Mouse (Mus musculus): ENCODE results near the gene Rac2. TPM values are rescaled to one million over a fixed set of nuclear protein-coding genes. Genes with fewer than 3 reads are reported as not detected.

Gene Rac2
- polyA plus RNA-seq, 1 experiment from 2014 or later = 7.0 TPM

GRCm38 (mm10) chr15:78535723-78536421, 36.7 kb downstream of the Rac2 start:
- Histone ChIP-seq H3K4me2 (ENCODE audit: low read length) (no peak overlapping the region), H3K36me3 (ENCODE audit: control insufficient read depth, insufficient read depth, low read length) (no peaks in the 10 kb centered on the region)
- ATAC-seq (ENCODE audit: low FRiP score, low TSS enrichment) = no peak

GRCm38 (mm10) chr15:78533346-78533835, 39.2 kb downstream of the Rac2 start:
- DNase-seq = no peak
- Histone ChIP-seq H3K27me3 (ENCODE audit: control insufficient read depth, insufficient read depth, low read length) (no peaks in the 10 kb centered on the region), H3K9ac (replicated peaks; ENCODE audit: low read length) (no peak overlapping the region), H3K9me3 (ENCODE audit: control insufficient read depth, low read length) (no peaks in the 10 kb centered on the region), H3K4me3 (replicated peaks; ENCODE audit: low read depth, low read length) (no peak overlapping the region), H3K4me2 (ENCODE audit: low read length) (no peak overlapping the region), H3K4me1 (ENCODE audit: control insufficient read depth, insufficient read depth, low read length) (peaks cover 28% of the 10 kb centered on the region), H3K36me3 (ENCODE audit: control insufficient read depth, insufficient read depth, low read length) (no peaks in the 10 kb centered on the region), H3K27ac (replicated peaks; ENCODE audit: low read depth, low read length) (no peak overlapping the region)
- no peak for ATAC-seq (ENCODE audit: low FRiP score, low TSS enrichment)
- 80% methylated on average over 10 of the region's 10 CpGs for WGBS

More at GRCm38 (mm10) chr15:78535723-78536421, 36.7 kb downstream of the Rac2 start:
- H3K4me1 ChIP-seq (ENCODE audit: control insufficient read depth, insufficient read depth, low read length) = peaks cover 17% of the 10 kb centered on the region; the same call in 1 of the 2 replicates
- peak; percentile 66 for DNase-seq
- WGBS = 32% methylated on average over 10 of the region's 10 CpGs
- H3K27ac ChIP-seq (replicated peaks; ENCODE audit: low read depth, low read length) = peak overlapping the region; percentile 57
- H3K27me3 ChIP-seq (ENCODE audit: control insufficient read depth, insufficient read depth, low read length) = no peaks in the 10 kb centered on the region
- no peak overlapping the region for H3K4me3 ChIP-seq (replicated peaks; ENCODE audit: low read depth, low read length)
- 0 out of 2 replicates have a peak overlapping the region, but pooled peaks have one; percentile 16 for H3K9ac ChIP-seq (replicated peaks; ENCODE audit: low read length)
- H3K9me3 ChIP-seq (ENCODE audit: control insufficient read depth, low read length) = no peaks in the 10 kb centered on the region

- ATAC-seq (ENCODE audit: low FRiP score, low TSS enrichment) (no peak), DNase-seq (no peak)
- H3K9me3 ChIP-seq (ENCODE audit: control insufficient read depth, low read length) = no peaks in the 10 kb centered on the region
- H3K27me3 ChIP-seq (ENCODE audit: control insufficient read depth, insufficient read depth, low read length) = no peaks in the 10 kb centered on the region
- no peaks in the 10 kb centered on the region for H3K36me3 ChIP-seq (ENCODE audit: control insufficient read depth, insufficient read depth, low read length)
- H3K9ac ChIP-seq (replicated peaks; ENCODE audit: low read length) = no peak overlapping the region; the same call in 1 of the 2 replicates
- 72% methylated on average over 10 of the region's 10 CpGs for WGBS
- H3K4me2 ChIP-seq (ENCODE audit: low read length) = no peak overlapping the region
- 0 out of 2 replicates have a peak overlapping the region, but pooled peaks have one; percentile 37 for H3K27ac ChIP-seq (replicated peaks; ENCODE audit: low read depth, low read length)
- peaks cover 28% of the 10 kb centered on the region for H3K4me1 ChIP-seq (ENCODE audit: control insufficient read depth, insufficient read depth, low read length)
- H3K4me3 ChIP-seq (replicated peaks; ENCODE audit: low read depth, low read length) = no peak overlapping the region
Measured at GRCm38 (mm10) chr15:78532566-78533345, 39.8 kb downstream of the Rac2 start.

GRCm38 (mm10) chr15:78531901-78532469, 40.6 kb downstream of the Rac2 start:
- Histone ChIP-seq H3K27me3 (ENCODE audit: control insufficient read depth, insufficient read depth, low read length) (no peaks in the 10 kb centered on the region), H3K36me3 (ENCODE audit: control insufficient read depth, insufficient read depth, low read length) (no peaks in the 10 kb centered on the region), H3K9me3 (ENCODE audit: control insufficient read depth, low read length) (no peaks in the 10 kb centered on the region), H3K4me3 (replicated peaks; ENCODE audit: low read depth, low read length) (peak overlapping the region; percentile 28), H3K4me2 (ENCODE audit: low read length) (peak overlapping the region; percentile 61), H3K4me1 (ENCODE audit: control insufficient read depth, insufficient read depth, low read length) (peaks cover 28% of the 10 kb centered on the region), H3K9ac (replicated peaks; ENCODE audit: low read length) (peak overlapping the region; percentile 61; the same call in 1 of the 2 replicates), H3K27ac (replicated peaks; ENCODE audit: low read depth, low read length) (peak overlapping the region; percentile 82)
- WGBS = 1% methylated on average over 25 of the region's 25 CpGs
- ATAC-seq (ENCODE audit: low FRiP score, low TSS enrichment) = peak; percentile 76
- DNase-seq = peak; percentile 99

- H3K4me1 ChIP-seq (ENCODE audit: control insufficient read depth, insufficient read depth, low read length) = peaks cover 28% of the 10 kb centered on the region
- no peaks in the 10 kb centered on the region for H3K27me3 ChIP-seq (ENCODE audit: control insufficient read depth, insufficient read depth, low read length)
- peak overlapping the region; percentile 82; the same call in 1 of the 2 replicates for H3K27ac ChIP-seq (replicated peaks; ENCODE audit: low read depth, low read length)
- H3K36me3 ChIP-seq (ENCODE audit: control insufficient read depth, insufficient read depth, low read length) = no peaks in the 10 kb centered on the region
- H3K4me2 ChIP-seq (ENCODE audit: low read length) = peak overlapping the region; percentile 61
- ATAC-seq (ENCODE audit: low FRiP score, low TSS enrichment) (no peak), DNase-seq (no peak)
- peak overlapping the region; percentile 61; the same call in 1 of the 2 replicates for H3K9ac ChIP-seq (replicated peaks; ENCODE audit: low read length)
- peak overlapping the region; percentile 28 for H3K4me3 ChIP-seq (replicated peaks; ENCODE audit: low read depth, low read length)
- WGBS = 73% methylated on average over 4 of the region's 4 CpGs
- H3K9me3 ChIP-seq (ENCODE audit: control insufficient read depth, low read length) = no peaks in the 10 kb centered on the region
Measured at GRCm38 (mm10) chr15:78531451-78531720, 41.2 kb downstream of the Rac2 start.

GRCm38 (mm10) chr15:78530671-78531450, 41.7 kb downstream of the Rac2 start, which contains the start of gene C1qtnf6:
Gene C1qtnf6, minus strand, starts transcription at chr15:78531416.
- no peak for DNase-seq
- Histone ChIP-seq H3K36me3 (ENCODE audit: control insufficient read depth, insufficient read depth, low read length) (no peaks in the 10 kb centered on the region), H3K9me3 (ENCODE audit: control insufficient read depth, low read length) (no peaks in the 10 kb centered on the region), H3K4me1 (ENCODE audit: control insufficient read depth, insufficient read depth, low read length) (peaks cover 24% of the 10 kb centered on the region), H3K27ac (replicated peaks; ENCODE audit: low read depth, low read length) (peak within 1 kb of the TSS; percentile 82), H3K9ac (replicated peaks; ENCODE audit: low read length) (peak within 1 kb of the TSS; percentile 61; the same call in 1 of the 2 replicates), H3K4me2 (ENCODE audit: low read length) (peak within 1 kb of the TSS; percentile 61), H3K4me3 (replicated peaks; ENCODE audit: low read depth, low read length) (peak within 1 kb of the TSS; percentile 28), H3K27me3 (ENCODE audit: control insufficient read depth, insufficient read depth, low read length) (no peaks in the 10 kb centered on the region)
- 80% methylated on average over 17 of the region's 17 CpGs for WGBS
- ATAC-seq (ENCODE audit: low FRiP score, low TSS enrichment) = no peak

GRCm38 (mm10) chr15:78530141-78530540, 42.4 kb downstream of the Rac2 start:
- no peak overlapping the region for H3K4me2 ChIP-seq (ENCODE audit: low read length)
- no peak overlapping the region for H3K4me3 ChIP-seq (replicated peaks; ENCODE audit: low read depth, low read length)
- H3K27ac ChIP-seq (replicated peaks; ENCODE audit: low read depth, low read length) = no peak overlapping the region
- no peak overlapping the region; the same call in 1 of the 2 replicates for H3K9ac ChIP-seq (replicated peaks; ENCODE audit: low read length)
- no peak for ATAC-seq (ENCODE audit: low FRiP score, low TSS enrichment)
- no peaks in the 10 kb centered on the region for H3K9me3 ChIP-seq (ENCODE audit: control insufficient read depth, low read length)
- 72% methylated on average over 3 of the region's 3 CpGs for WGBS
- H3K27me3 ChIP-seq (ENCODE audit: control insufficient read depth, insufficient read depth, low read length) = no peaks in the 10 kb centered on the region
- no peaks in the 10 kb centered on the region for H3K36me3 ChIP-seq (ENCODE audit: control insufficient read depth, insufficient read depth, low read length)
- DNase-seq = no peak
- peaks cover 19% of the 10 kb centered on the region; the same call in 1 of the 2 replicates for H3K4me1 ChIP-seq (ENCODE audit: control insufficient read depth, insufficient read depth, low read length)

All from midbrain, embryonic 14.5 days (tissue).